Mouse (Mus musculus) liver, embryonic 14.5 days (tissue): ENCODE data around the gene Cx3cl1. TPM values are rescaled to one million over a fixed set of nuclear protein-coding genes. Genes with fewer than 3 reads are reported as not detected.

Experiments used
- ATAC-seq: fragments of 200-750 bp; cut with Nextera tagmentation; 2 replicates; pipeline ENCODE4 v1.8.0; 2017; ENCODE audit warnings: moderate number of reproducible peaks, mild to moderate bottlenecking, moderate library complexity; ENCODE audit not compliant: insufficient read depth
- DNase-seq, 3 experiments: peaks; one replicate each; pipeline ENCODE4 v3.0.0-alpha.2; 2012 to 2013; ENCODE audit warnings: low read depth in 3 of 3, low spot score in 3 of 3
- H3K27ac ChIP-seq: fragments of 300-500 bp; sonication (generic); 2 replicates; pipeline ENCODE4 v1.5.1; 2014; ENCODE audit warnings: moderate library complexity, mild to moderate bottlenecking, control low read depth, inconsistent platforms
- H3K27me3 ChIP-seq: fragments of 300-500 bp; sonication (generic); 2 replicates; pipeline ENCODE4 v1.6.1; 2014; ENCODE audit warnings: mild to moderate bottlenecking, low read length, moderate library complexity; ENCODE audit not compliant: control insufficient read depth, insufficient read depth
- H3K36me3 ChIP-seq: fragments of 300-500 bp; sonication (generic); replicated peaks from 2 replicates; pipeline ENCODE4 v1.6.1; 2014; ENCODE audit warnings: low read depth; ENCODE audit not compliant: control insufficient read depth, insufficient read depth
- H3K4me1 ChIP-seq, 2 experiments: fragments of 200-500 bp in 1 of 2; fragments of 300-500 bp in 1 of 2; sonication (generic) in 1 of 2; replicated peaks; 2 replicates each; pipeline ENCODE4 v1.6.1; 2012 to 2014; ENCODE audit warnings: antibody characterized with exemption in 1 of 2, inconsistent platforms in 1 of 2, low read length in 1 of 2; ENCODE audit not compliant: control insufficient read depth in 2 of 2, insufficient read depth in 2 of 2
- H3K4me2 ChIP-seq: fragments of 300-500 bp; sonication (generic); 2 replicates; pipeline ENCODE4 v1.6.1; 2014; ENCODE audit warnings: low read depth, mild to moderate bottlenecking, control low read depth, moderate library complexity
- H3K4me3 ChIP-seq, 2 experiments: fragments of 200-500 bp in 1 of 2; fragments of 300-500 bp in 1 of 2; sonication (generic) in 1 of 2; 2 replicates each; pipeline ENCODE4 v1.5.1; 2012 to 2014; ENCODE audit warnings: low read depth in 2 of 2, low read length in 2 of 2, mild to moderate bottlenecking in 2 of 2, control low read depth in 1 of 2, inconsistent platforms in 1 of 2, moderate library complexity in 1 of 2; ENCODE audit not compliant: insufficient read depth in 1 of 2
- H3K9ac ChIP-seq: fragments of 300-500 bp; sonication (generic); replicated peaks from 2 replicates; pipeline ENCODE4 v1.6.1; 2014; ENCODE audit warnings: mild to moderate bottlenecking, control low read depth, moderate library complexity
- H3K9me3 ChIP-seq: fragments of 300-500 bp; sonication (generic); 2 replicates; pipeline ENCODE4 v1.6.1; 2016; ENCODE audit warnings: low read length, mixed read lengths; ENCODE audit not compliant: control insufficient read depth
- CTCF ChIP-seq: IDR thresholded peaks from 2 replicates; pipeline ENCODE4 v1.5.1; 2016; ENCODE audit warnings: antibody characterized with exemption, low read depth, control low read depth
- EP300 ChIP-seq: IDR thresholded peaks from 2 replicates; pipeline ENCODE4 v1.6.1; 2016; ENCODE audit warnings: antibody characterized with exemption, low read depth
- WGBS: fragments of 180-500 bp; shearing (Covaris S2); extraction: QIAGEN DNeasy Blood & Tissue Kit; methylation state at CpG from one replicate; pipeline ENCODE4 v1.1.7; 2014; ENCODE audit not compliant: insufficient replicate concordance; 5-methylcytosine and 5-hydroxymethylcytosine counted together
- polyA plus RNA-seq, 2 experiments: library from polyadenylated mRNA; depleted of rRNA in 1 of 2; stranded (reverse) in 1 of 2; unstranded in 1 of 2; fragments of >200 nt; fragmentation: Nextera tagmentation in 1 of 2; extraction: Ambion mirVana in 1 of 2; gene quantifications; 2 replicates each; pipeline versions ENCODE4 v1.2.1 to v1.2.3; 2012 to 2014

Cx3cl1 gene
- polyA plus RNA-seq, 2 experiments = 0.12 to 0.34 TPM

DNA sequence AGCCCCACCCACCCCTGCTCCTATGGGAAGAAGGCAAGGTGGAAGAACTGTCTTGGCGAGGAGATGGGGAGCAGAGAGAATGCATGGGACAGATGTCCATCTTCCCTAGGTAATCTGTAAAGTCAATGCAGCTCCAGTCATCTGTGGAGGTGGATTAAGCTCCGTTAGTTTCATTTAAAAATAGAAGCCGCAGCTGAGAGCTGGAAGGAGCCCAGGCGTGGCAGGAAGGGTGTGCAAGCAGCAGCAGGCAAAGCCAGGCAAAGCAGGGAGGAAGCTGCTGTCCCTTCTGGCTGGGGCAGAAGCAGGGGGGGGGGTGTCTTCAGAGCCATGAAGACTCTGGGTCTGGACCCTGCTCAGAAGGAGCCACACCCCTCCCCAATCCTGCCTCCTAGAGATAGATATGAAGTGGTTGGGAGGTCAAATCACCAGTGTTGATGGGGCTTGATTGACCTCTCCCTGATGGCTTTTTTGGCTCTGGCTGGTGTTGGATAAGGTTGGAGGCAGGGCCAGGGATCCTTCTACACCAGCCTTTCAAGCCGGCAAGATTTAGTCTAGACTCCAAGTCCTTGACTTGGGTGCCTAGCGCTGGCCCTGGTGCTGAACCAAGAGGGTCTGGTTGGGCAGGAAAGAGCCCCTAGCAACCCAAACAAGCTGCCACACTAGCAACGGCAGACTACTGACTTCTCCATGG lies 28.6 kb downstream of the Cx3cl1 start:
- Histone ChIP-seq H3K27me3 (no peaks in the 10 kb centered on the region), H3K27ac (no peak overlapping the region), H3K4me1 (peaks cover 0 to 16% of the 10 kb centered on the region in 2 experiments; a peak in 3 of 4 replicates), H3K4me3 (no peak overlapping the region), H3K9me3 (no peaks in the 10 kb centered on the region), H3K9ac (no peak overlapping the region), H3K4me2 (no peak overlapping the region), H3K36me3 (no peaks in the 10 kb centered on the region)
- DNase-seq (peak in 2 of 3 experiments; percentile 78 to 84), ATAC-seq (0 out of 2 replicates have a peak, but pooled peaks have one; percentile 18)
- TF ChIP-seq EP300 = no peak
- TF ChIP-seq CTCF = no peak
- 42% methylated on average over 7 of the region's 7 CpGs for WGBS

DNA sequence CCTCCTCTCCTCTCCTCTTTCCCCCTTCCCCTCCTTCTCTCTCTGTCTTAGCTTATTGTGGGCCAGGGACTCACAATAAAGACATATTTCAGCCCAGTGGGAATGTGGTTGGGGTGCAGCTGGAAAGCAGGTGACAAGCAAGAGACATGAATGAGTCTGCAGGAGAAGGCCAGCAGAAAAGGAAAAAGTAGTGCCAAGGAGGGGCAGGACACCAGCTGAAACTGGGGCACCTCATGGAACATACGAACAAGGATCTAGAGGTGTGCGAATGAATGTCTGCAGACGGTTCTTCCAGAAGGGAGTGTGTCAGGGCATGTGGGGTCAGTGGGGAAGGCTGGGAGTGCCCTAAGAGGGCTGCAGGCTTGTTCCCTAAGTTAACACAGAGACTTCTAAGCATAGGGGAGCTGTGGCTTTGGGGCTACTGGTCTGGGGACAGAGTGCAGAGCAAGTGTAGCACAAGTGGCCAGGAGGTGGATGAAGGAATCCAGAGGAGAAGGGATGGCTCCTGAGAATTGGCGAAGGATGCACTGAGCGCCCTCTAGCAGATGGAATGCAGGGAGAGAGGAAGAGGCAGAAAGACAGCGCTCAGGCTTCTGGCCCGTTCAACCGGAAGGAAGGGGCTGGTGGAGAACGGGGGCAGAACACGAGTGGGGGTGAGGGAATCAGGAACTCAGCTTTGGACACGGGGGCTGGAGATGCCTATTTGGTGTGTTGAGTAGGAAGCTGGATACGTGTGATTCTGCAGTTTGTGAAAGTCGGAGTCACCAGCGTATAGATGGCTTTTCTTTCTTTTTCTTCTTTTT lies 29.7 kb downstream of the Cx3cl1 start:
- Histone ChIP-seq H3K9ac (no peak overlapping the region), H3K36me3 (no peaks in the 10 kb centered on the region), H3K4me1 (peaks cover 0 to 16% of the 10 kb centered on the region in 2 experiments; a peak in 3 of 4 replicates), H3K27ac (no peak overlapping the region), H3K4me3 (no peak overlapping the region), H3K4me2 (no peak overlapping the region), H3K27me3 (no peaks in the 10 kb centered on the region), H3K9me3 (no peaks in the 10 kb centered on the region)
- 35% methylated on average over 14 of the region's 14 CpGs for WGBS
- DNase-seq (no peak), ATAC-seq (no peak)
- TF ChIP-seq CTCF (peak; percentile 62), EP300 (no peak)

DNA sequence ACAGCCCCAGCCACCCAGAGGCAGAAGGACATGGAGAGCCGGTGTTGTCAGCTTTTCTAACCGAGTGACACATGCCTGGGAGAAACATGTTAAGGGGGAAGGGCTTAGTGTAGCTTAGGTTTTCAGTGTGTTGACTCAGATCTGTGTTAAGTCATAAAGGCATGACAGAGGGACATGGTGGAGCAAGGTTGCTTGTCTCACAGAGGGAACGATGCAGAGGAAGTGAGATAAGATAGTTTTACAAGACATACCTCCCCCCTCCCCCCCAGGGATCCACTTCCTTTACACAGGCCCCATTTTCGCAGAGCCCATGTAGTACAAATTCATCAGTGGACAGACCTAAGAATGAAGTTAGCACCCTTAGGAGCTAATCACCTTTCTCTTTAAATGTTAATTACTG lies 30.6 kb downstream of the Cx3cl1 start:
- Histone ChIP-seq H3K36me3 (no peaks in the 10 kb centered on the region), H3K9ac (no peak overlapping the region)
- ATAC-seq = no peak

DNA sequence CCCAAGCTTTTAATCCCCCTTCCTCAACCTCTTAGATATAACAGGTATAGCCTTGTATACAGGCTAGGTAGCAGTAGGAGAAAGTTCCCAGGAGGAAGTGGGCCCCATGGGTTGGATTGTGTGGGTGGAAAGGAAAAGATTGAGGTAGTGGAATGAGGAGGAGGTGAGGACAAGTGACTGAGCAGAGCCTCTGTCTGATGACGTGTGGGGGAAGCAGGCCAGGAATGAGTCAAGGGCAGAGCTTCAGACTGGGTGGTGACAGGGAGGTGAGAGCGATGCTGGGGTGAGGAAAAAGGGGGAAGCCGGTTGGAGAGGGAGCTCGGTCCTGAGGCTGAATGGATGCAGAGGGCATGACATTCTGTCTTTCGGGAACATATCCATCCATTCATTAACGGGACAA lies 31.7 kb downstream of the Cx3cl1 start:
- no peak for ATAC-seq
- Histone ChIP-seq H3K27me3 (no peaks in the 10 kb centered on the region), H3K9ac (no peak overlapping the region), H3K9me3 (no peaks in the 10 kb centered on the region), H3K36me3 (no peaks in the 10 kb centered on the region), H3K4me3 (no peak overlapping the region), H3K27ac (no peak overlapping the region), H3K4me2 (no peak overlapping the region), H3K4me1 (peaks cover 4 to 17% of the 10 kb centered on the region in 2 experiments; a peak in 3 of 4 replicates)
- TF ChIP-seq EP300 (no peak), CTCF (no peak)
- 47% methylated on average over 6 of the region's 6 CpGs for WGBS
- DNase-seq = no peak

More for the DNA sequence above, 30.6 kb downstream of the Cx3cl1 start:
- no peak overlapping the region for H3K27ac ChIP-seq
- no peak for DNase-seq
- no peak for TF ChIP-seq EP300
- TF ChIP-seq CTCF = no peak
- no peaks in the 10 kb centered on the region for H3K27me3 ChIP-seq
- no peaks in the 10 kb centered on the region for H3K9me3 ChIP-seq
- no peak overlapping the region for H3K4me3 ChIP-seq
- H3K4me1 ChIP-seq = peaks cover 0 to 16% of the 10 kb centered on the region in 2 experiments; a peak in 3 of 4 replicates
- 10% methylated on average over 4 of the region's 4 CpGs for WGBS
- H3K4me2 ChIP-seq = no peak overlapping the region
